Mouse (Mus musculus): ENCODE measurements around the gene Gp1bb. TPM values are rescaled to one million over a fixed set of nuclear protein-coding genes. Genes with fewer than 3 reads are reported as not detected.

The Gp1bb gene
- polyA plus RNA-seq, 1 experiment from 2014 or later: 11.4 TPM

- Histone ChIP-seq H3K27me3 (ENCODE audit: control insufficient read depth, insufficient read depth, low read length) (peaks cover 61% of the 10 kb centered on the region), H3K4me3 (ENCODE audit: low read depth, low read length) (no peak overlapping the region), H3K27ac (ENCODE audit: low read depth, low read length) (no peak overlapping the region), H3K4me1 (ENCODE audit: control insufficient read depth, insufficient read depth, low read length) (peaks cover 11% of the 10 kb centered on the region; the same call in 1 of the 2 replicates), H3K9me3 (ENCODE audit: control insufficient read depth, low read length) (no peaks in the 10 kb centered on the region), H3K9ac (ENCODE audit: low read length) (no peak overlapping the region), H3K4me2 (ENCODE audit: low read depth) (no peak overlapping the region), H3K36me3 (ENCODE audit: control insufficient read depth, insufficient read depth, low read length) (peaks cover 6% of the 10 kb centered on the region)
- no peak for DNase-seq (ENCODE audit: low spot score)
- WGBS: 23% methylated on average over 4 of the region's 4 CpGs
- ATAC-seq (ENCODE audit: insufficient read depth, low FRiP score, low TSS enrichment): no peak
These were observed 3.1 kb downstream of the Gp1bb start for GRCm38 (mm10) chr16:18619110-18619509.

- H3K27ac ChIP-seq (ENCODE audit: low read depth, low read length): no peak overlapping the region
- H3K4me2 ChIP-seq (ENCODE audit: low read depth): no peak overlapping the region
- no peak overlapping the region for H3K4me3 ChIP-seq (ENCODE audit: low read depth, low read length)
- ATAC-seq (ENCODE audit: insufficient read depth, low FRiP score, low TSS enrichment): no peak
- H3K27me3 ChIP-seq (ENCODE audit: control insufficient read depth, insufficient read depth, low read length): peaks cover 53% of the 10 kb centered on the region
- H3K9me3 ChIP-seq (ENCODE audit: control insufficient read depth, low read length): no peaks in the 10 kb centered on the region
- peaks cover 2% of the 10 kb centered on the region; the same call in 1 of the 2 replicates for H3K36me3 ChIP-seq (ENCODE audit: control insufficient read depth, insufficient read depth, low read length)
- no peak for DNase-seq (ENCODE audit: low spot score)
- no peak overlapping the region for H3K9ac ChIP-seq (ENCODE audit: low read length)
- H3K4me1 ChIP-seq (ENCODE audit: control insufficient read depth, insufficient read depth, low read length): peaks cover 13% of the 10 kb centered on the region; the same call in 1 of the 2 replicates
- WGBS: 53% methylated on average over 2 of the region's 2 CpGs
These were observed 3.9 kb downstream of the Gp1bb start for GRCm38 (mm10) chr16:18618297-18618696.

- ATAC-seq (ENCODE audit: insufficient read depth, low FRiP score, low TSS enrichment) (peak; percentile 53; the same call in 1 of the 2 replicates), DNase-seq (ENCODE audit: low spot score) (peak; percentile 92)
- Histone ChIP-seq H3K36me3 (ENCODE audit: control insufficient read depth, insufficient read depth, low read length) (no peaks in the 10 kb centered on the region), H3K4me3 (ENCODE audit: low read depth, low read length) (no peak overlapping the region), H3K9me3 (ENCODE audit: control insufficient read depth, low read length) (no peaks in the 10 kb centered on the region), H3K4me2 (ENCODE audit: low read depth) (peak overlapping the region; percentile 36), H3K9ac (ENCODE audit: low read length) (no peak overlapping the region), H3K4me1 (ENCODE audit: control insufficient read depth, insufficient read depth, low read length) (peaks cover 13% of the 10 kb centered on the region; the same call in 1 of the 2 replicates), H3K27ac (ENCODE audit: low read depth, low read length) (no peak overlapping the region), H3K27me3 (ENCODE audit: control insufficient read depth, insufficient read depth, low read length) (peaks cover 45% of the 10 kb centered on the region)
- 2% methylated on average over 27 of the region's 27 CpGs for WGBS
These were observed 4.7 kb downstream of the Gp1bb start for GRCm38 (mm10) chr16:18617370-18618065.

- H3K9ac ChIP-seq (ENCODE audit: low read length): no peak overlapping the region
- no peak for ATAC-seq (ENCODE audit: insufficient read depth, low FRiP score, low TSS enrichment)
- 70% methylated on average over 3 of the region's 3 CpGs for WGBS
- no peak overlapping the region for H3K27ac ChIP-seq (ENCODE audit: low read depth, low read length)
- no peak overlapping the region for H3K4me3 ChIP-seq (ENCODE audit: low read depth, low read length)
- H3K9me3 ChIP-seq (ENCODE audit: control insufficient read depth, low read length): no peaks in the 10 kb centered on the region
- H3K36me3 ChIP-seq (ENCODE audit: control insufficient read depth, insufficient read depth, low read length): no peaks in the 10 kb centered on the region
- H3K4me2 ChIP-seq (ENCODE audit: low read depth): no peak overlapping the region; the same call in 1 of the 2 replicates
- peaks cover 8% of the 10 kb centered on the region for H3K4me1 ChIP-seq (ENCODE audit: control insufficient read depth, insufficient read depth, low read length)
- H3K27me3 ChIP-seq (ENCODE audit: control insufficient read depth, insufficient read depth, low read length): peaks cover 3% of the 10 kb centered on the region
- no peak for DNase-seq (ENCODE audit: low spot score)
These were observed 8.9 kb downstream of the Gp1bb start for GRCm38 (mm10) chr16:18613301-18613700.

- DNase-seq (ENCODE audit: low spot score) (no peak), ATAC-seq (ENCODE audit: insufficient read depth, low FRiP score, low TSS enrichment) (0 out of 2 replicates have a peak, but pooled peaks have one; percentile 45)
- Histone ChIP-seq H3K4me1 (ENCODE audit: control insufficient read depth, insufficient read depth, low read length) (peaks cover 12% of the 10 kb centered on the region), H3K27ac (ENCODE audit: low read depth, low read length) (no peak overlapping the region), H3K4me3 (ENCODE audit: low read depth, low read length) (no peak overlapping the region), H3K27me3 (ENCODE audit: control insufficient read depth, insufficient read depth, low read length) (peaks cover 6% of the 10 kb centered on the region; the same call in 1 of the 2 replicates), H3K4me2 (ENCODE audit: low read depth) (no peak overlapping the region), H3K9me3 (ENCODE audit: control insufficient read depth, low read length) (no peaks in the 10 kb centered on the region), H3K9ac (ENCODE audit: low read length) (no peak overlapping the region), H3K36me3 (ENCODE audit: control insufficient read depth, insufficient read depth, low read length) (no peaks in the 10 kb centered on the region)
- WGBS: 49% methylated on average over 13 of the region's 13 CpGs
These were observed 10.5 kb downstream of the Gp1bb start for GRCm38 (mm10) chr16:18611752-18612151.

- Histone ChIP-seq H3K27me3 (ENCODE audit: control insufficient read depth, insufficient read depth, low read length) (peaks cover 9% of the 10 kb centered on the region; the same call in 1 of the 2 replicates), H3K4me1 (ENCODE audit: control insufficient read depth, insufficient read depth, low read length) (peaks cover 12% of the 10 kb centered on the region), H3K27ac (ENCODE audit: low read depth, low read length) (no peak overlapping the region), H3K36me3 (ENCODE audit: control insufficient read depth, insufficient read depth, low read length) (no peaks in the 10 kb centered on the region), H3K9me3 (ENCODE audit: control insufficient read depth, low read length) (no peaks in the 10 kb centered on the region), H3K4me3 (ENCODE audit: low read depth, low read length) (no peak overlapping the region), H3K4me2 (ENCODE audit: low read depth) (no peak overlapping the region), H3K9ac (ENCODE audit: low read length) (no peak overlapping the region)
- no peak for ATAC-seq (ENCODE audit: insufficient read depth, low FRiP score, low TSS enrichment)
- WGBS: 67% methylated on average over 2 of the region's 2 CpGs
- no peak for DNase-seq (ENCODE audit: low spot score)
These were observed 13.1 kb downstream of the Gp1bb start for GRCm38 (mm10) chr16:18609099-18609498.

- no peak overlapping the region for H3K4me3 ChIP-seq (ENCODE audit: low read depth, low read length)
- H3K9me3 ChIP-seq (ENCODE audit: control insufficient read depth, low read length): no peaks in the 10 kb centered on the region
- peak; percentile 41 for DNase-seq (ENCODE audit: low spot score)
- 3% methylated on average over 11 of the region's 11 CpGs for WGBS
- no peak overlapping the region for H3K9ac ChIP-seq (ENCODE audit: low read length)
- H3K4me2 ChIP-seq (ENCODE audit: low read depth): no peak overlapping the region
- H3K36me3 ChIP-seq (ENCODE audit: control insufficient read depth, insufficient read depth, low read length): no peaks in the 10 kb centered on the region
- peaks cover 9% of the 10 kb centered on the region for H3K4me1 ChIP-seq (ENCODE audit: control insufficient read depth, insufficient read depth, low read length)
- H3K27me3 ChIP-seq (ENCODE audit: control insufficient read depth, insufficient read depth, low read length): peaks cover 9% of the 10 kb centered on the region; the same call in 1 of the 2 replicates
- H3K27ac ChIP-seq (ENCODE audit: low read depth, low read length): no peak overlapping the region
- ATAC-seq (ENCODE audit: insufficient read depth, low FRiP score, low TSS enrichment): no peak
These were observed 14.0 kb downstream of the Gp1bb start for GRCm38 (mm10) chr16:18608226-18608625.

- peaks cover 5% of the 10 kb centered on the region for H3K4me1 ChIP-seq (ENCODE audit: control insufficient read depth, insufficient read depth, low read length)
- no peak overlapping the region for H3K9ac ChIP-seq (ENCODE audit: low read length)
- no peak overlapping the region for H3K27ac ChIP-seq (ENCODE audit: low read depth, low read length)
- peaks cover 9% of the 10 kb centered on the region; the same call in 1 of the 2 replicates for H3K27me3 ChIP-seq (ENCODE audit: control insufficient read depth, insufficient read depth, low read length)
- H3K4me3 ChIP-seq (ENCODE audit: low read depth, low read length): no peak overlapping the region
- no peaks in the 10 kb centered on the region for H3K9me3 ChIP-seq (ENCODE audit: control insufficient read depth, low read length)
- H3K36me3 ChIP-seq (ENCODE audit: control insufficient read depth, insufficient read depth, low read length): no peaks in the 10 kb centered on the region
- 86% methylated on average over 5 of the region's 5 CpGs for WGBS
- DNase-seq (ENCODE audit: low spot score): no peak
- no peak for ATAC-seq (ENCODE audit: insufficient read depth, low FRiP score, low TSS enrichment)
- H3K4me2 ChIP-seq (ENCODE audit: low read depth): no peak overlapping the region
These were observed 16.5 kb downstream of the Gp1bb start for GRCm38 (mm10) chr16:18605705-18606104.

- H3K27me3 ChIP-seq (ENCODE audit: control insufficient read depth, insufficient read depth, low read length): peaks cover 9% of the 10 kb centered on the region; the same call in 1 of the 2 replicates
- ATAC-seq (ENCODE audit: insufficient read depth, low FRiP score, low TSS enrichment) (no peak), DNase-seq (ENCODE audit: low spot score) (no peak)
- H3K9ac ChIP-seq (ENCODE audit: low read length): no peak overlapping the region
- H3K4me3 ChIP-seq (ENCODE audit: low read depth, low read length): no peak overlapping the region
- no peak overlapping the region for H3K4me2 ChIP-seq (ENCODE audit: low read depth)
- WGBS: 73% methylated on average over 8 of the region's 8 CpGs
- no peaks in the 10 kb centered on the region for H3K9me3 ChIP-seq (ENCODE audit: control insufficient read depth, low read length)
- H3K36me3 ChIP-seq (ENCODE audit: control insufficient read depth, insufficient read depth, low read length): no peaks in the 10 kb centered on the region
- H3K4me1 ChIP-seq (ENCODE audit: control insufficient read depth, insufficient read depth, low read length): peaks cover 5% of the 10 kb centered on the region
- H3K27ac ChIP-seq (ENCODE audit: low read depth, low read length): no peak overlapping the region
These were observed 17.9 kb downstream of the Gp1bb start for GRCm38 (mm10) chr16:18604267-18604701.
